Mouse (Mus musculus) thymus, postnatal 25 days (tissue): ENCODE results near the gene Hlf.

Experiments used
- DNase-seq: peaks from one replicate; pipeline ENCODE4 v3.0.0; 2022

Gene Hlf

GRCm38 (mm10) chr11:90370789-90371291 lies 19.9 kb downstream of the Hlf start:
- DNase-seq: no peak

GRCm38 (mm10) chr11:90370367-90370766 lies 20.3 kb downstream of the Hlf start:
- no peak for DNase-seq

GRCm38 (mm10) chr11:90369605-90370004 lies 21.1 kb downstream of the Hlf start:
- no peak for DNase-seq

GRCm38 (mm10) chr11:90369115-90369514 lies 21.6 kb downstream of the Hlf start:
- DNase-seq: no peak

GRCm38 (mm10) chr11:90367894-90368860 lies 22.5 kb downstream of the Hlf start:
- no peak for DNase-seq

GRCm38 (mm10) chr11:90364865-90365264 lies 25.8 kb downstream of the Hlf start:
- DNase-seq: no peak

- no peak for DNase-seq
Observed at GRCm38 (mm10) chr11:90363821-90364497, 26.7 kb downstream of the Hlf start.

GRCm38 (mm10) chr11:90363406-90363805 lies 27.3 kb downstream of the Hlf start:
- peak; percentile 45 for DNase-seq

- no peak for DNase-seq
Observed at GRCm38 (mm10) chr11:90360536-90360935, 30.2 kb downstream of the Hlf start.

GRCm38 (mm10) chr11:90358063-90358462 lies 32.6 kb downstream of the Hlf start:
- DNase-seq: no peak

GRCm38 (mm10) chr11:90357371-90357770 lies 33.3 kb downstream of the Hlf start:
- DNase-seq: no peak

- no peak for DNase-seq
Observed at GRCm38 (mm10) chr11:90356495-90357304, 34.0 kb downstream of the Hlf start.

- DNase-seq: no peak
Observed at GRCm38 (mm10) chr11:90356036-90356435, 34.7 kb downstream of the Hlf start.

GRCm38 (mm10) chr11:90355270-90355681 lies 35.4 kb downstream of the Hlf start:
- DNase-seq: no peak

- no peak for DNase-seq
Observed at GRCm38 (mm10) chr11:90352696-90353095, 38.0 kb downstream of the Hlf start.

GRCm38 (mm10) chr11:90350153-90350512 lies 40.6 kb downstream of the Hlf start:
- no peak for DNase-seq

GRCm38 (mm10) chr11:90349486-90350152 lies 41.1 kb downstream of the Hlf start:
- DNase-seq: no peak

- DNase-seq: no peak
Observed at GRCm38 (mm10) chr11:90347667-90348459, 42.8 kb downstream of the Hlf start.

GRCm38 (mm10) chr11:90345746-90346145 lies 44.9 kb downstream of the Hlf start:
- no peak for DNase-seq

- DNase-seq: no peak
Observed at GRCm38 (mm10) chr11:90342858-90343257, 47.8 kb downstream of the Hlf start.

- DNase-seq: no peak
Observed at GRCm38 (mm10) chr11:90342267-90342666, 48.4 kb downstream of the Hlf start.

- no peak for DNase-seq
Observed at GRCm38 (mm10) chr11:90340836-90341235, 49.9 kb downstream of the Hlf start.
